Mouse (Mus musculus) splenic B cell, adult 2 months (primary cell): ENCODE measurements around the gene Prrt1.

Experiments used
- DNase-seq: peaks from one replicate; pipeline ENCODE4 v3.0.0-alpha.2; 2011; ENCODE audit warnings: low read depth, low spot score
- H3K27me3 ChIP-seq: 2 replicates; pipeline ENCODE4 v1.6.1; 2012; ENCODE audit warnings: mild to moderate bottlenecking, low read length, moderate library complexity, mixed read lengths; ENCODE audit not compliant: control insufficient read depth, poor library complexity, insufficient read depth, severe bottlenecking
- H3K36me3 ChIP-seq: 2 replicates; pipeline ENCODE4 v1.6.1; 2012; ENCODE audit warnings: mild to moderate bottlenecking, low read length, moderate library complexity, mixed read lengths; ENCODE audit not compliant: control insufficient read depth, poor library complexity, insufficient read depth, severe bottlenecking

Prrt1 gene

DNA sequence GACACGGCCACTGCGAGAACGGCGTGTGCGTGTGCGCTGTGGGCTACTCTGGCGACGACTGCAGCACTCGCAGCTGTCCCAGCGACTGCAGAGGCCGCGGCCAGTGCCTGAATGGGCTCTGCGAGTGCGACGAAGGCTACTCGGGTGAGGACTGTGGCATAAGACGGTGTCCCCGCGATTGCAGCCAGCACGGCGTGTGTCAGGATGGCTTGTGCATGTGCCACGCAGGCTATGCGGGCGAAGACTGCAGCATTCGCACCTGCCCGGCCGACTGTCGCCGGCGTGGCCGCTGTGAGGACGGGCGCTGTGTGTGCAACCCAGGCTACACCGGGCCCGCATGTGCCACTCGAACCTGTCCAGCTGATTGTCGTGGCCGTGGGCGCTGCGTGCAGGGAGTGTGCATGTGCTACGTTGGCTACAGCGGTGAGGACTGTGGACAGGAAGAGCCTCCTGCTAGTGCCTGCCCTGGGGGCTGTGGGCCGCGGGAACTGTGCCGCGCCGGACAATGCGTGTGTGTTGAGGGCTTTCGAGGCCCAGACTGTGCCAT lies 43.0 kb downstream of the Prrt1 start:
- DNase-seq = no peak
- H3K36me3 ChIP-seq = no peaks in the 10 kb centered on the region
- H3K27me3 ChIP-seq = no peaks in the 10 kb centered on the region; the same call in 1 of the 2 replicates

DNA sequence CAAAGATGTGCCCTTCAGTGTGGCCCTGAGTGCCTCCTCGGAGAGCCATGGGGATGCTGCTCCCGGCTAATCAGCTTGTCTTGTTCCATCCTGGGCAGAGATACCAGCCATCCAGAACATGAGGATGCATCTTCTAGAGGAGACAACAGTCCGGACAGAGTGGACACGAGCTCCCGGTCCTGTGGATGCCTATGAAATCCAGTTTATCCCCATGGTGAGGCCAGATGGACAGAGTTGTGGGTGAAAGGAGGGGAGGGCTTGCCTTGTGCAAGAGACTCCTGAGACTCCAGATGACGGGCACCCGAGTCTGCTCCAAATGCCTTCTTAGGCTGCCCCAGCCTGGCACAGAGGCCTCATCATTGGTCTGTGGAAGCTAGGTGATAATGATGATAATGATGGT lies 43.8 kb downstream of the Prrt1 start:
- Histone ChIP-seq H3K27me3 (no peaks in the 10 kb centered on the region; the same call in 1 of the 2 replicates), H3K36me3 (no peaks in the 10 kb centered on the region)
- no peak for DNase-seq

DNA sequence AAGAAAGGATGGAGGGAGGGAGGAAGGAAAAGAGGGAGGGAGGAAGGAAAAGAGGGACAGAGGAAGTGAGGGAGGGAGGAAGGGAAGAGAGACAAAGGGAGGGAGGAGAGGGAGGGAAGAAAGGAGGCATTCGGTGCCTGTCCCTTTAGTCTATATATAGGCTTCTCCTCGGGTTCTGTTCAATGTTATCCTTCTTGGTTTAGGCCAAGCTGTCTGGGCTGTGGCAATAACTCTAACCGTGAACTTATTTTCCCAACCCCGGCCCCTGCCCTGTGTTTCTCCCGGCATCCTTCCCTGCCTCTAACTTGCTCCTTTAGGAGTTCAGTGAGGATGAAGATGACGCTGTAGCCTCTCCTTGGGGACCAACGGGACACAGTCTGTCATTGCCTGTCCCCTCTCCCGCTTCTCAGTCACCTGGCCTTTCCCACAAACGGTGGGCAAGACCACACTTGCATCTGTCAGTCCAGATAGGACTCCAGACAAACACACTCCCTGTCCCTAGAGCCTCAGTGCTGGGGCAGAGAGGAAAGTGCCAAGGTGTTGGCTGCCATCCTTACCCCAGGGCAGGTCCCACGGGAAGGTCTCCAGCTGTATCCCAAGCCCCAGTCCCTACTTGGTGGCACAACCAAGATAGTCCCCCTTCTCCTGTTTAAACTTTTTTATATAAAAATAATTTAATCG lies 45.3 kb downstream of the Prrt1 start:
- H3K27me3 ChIP-seq = no peaks in the 10 kb centered on the region; the same call in 1 of the 2 replicates
- no peak for DNase-seq
- H3K36me3 ChIP-seq = no peaks in the 10 kb centered on the region

DNA sequence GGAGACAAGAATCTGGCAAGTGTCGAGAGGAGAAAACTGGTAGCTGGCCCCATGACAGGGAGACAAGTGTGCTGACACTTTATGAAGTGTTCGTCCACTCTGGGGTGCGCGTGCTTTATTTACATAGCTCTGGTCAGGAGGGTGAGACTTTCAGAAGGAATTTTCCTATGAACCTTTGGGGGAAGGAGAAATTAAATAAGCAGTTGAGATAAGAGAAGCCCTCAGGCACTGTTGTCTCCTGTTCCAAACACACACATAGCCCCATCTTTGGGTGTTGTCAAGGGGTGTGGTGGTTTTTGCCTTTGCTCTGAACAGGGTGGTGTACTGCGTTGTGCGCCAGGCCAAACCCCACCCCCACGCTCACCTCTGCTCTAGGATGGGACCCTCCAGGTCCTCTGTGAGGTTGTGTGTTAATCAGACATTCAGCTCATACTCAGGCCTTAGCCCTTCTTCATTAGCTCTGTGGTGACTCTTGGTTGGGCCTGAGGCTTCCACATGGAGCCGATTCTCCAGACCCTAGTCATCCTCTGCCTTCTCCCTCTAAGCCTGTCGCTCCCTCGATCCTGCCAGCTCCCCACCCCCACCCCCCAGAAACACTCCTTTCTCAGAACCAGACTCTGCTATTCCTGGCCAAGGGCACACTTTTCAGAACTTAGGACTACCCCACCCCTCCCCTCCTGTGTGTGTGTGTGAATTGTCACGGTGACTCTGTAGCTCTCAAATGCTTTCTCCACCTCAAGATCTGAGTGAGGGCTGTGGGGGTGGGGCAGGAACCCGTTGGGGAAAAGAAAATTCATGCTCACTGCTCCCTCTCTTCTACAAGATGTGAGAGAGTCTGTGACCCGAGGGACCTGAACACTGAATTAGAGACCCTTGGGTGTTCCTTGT lies 46.1 kb downstream of the Prrt1 start:
- H3K36me3 ChIP-seq = no peaks in the 10 kb centered on the region
- H3K27me3 ChIP-seq = no peaks in the 10 kb centered on the region; the same call in 1 of the 2 replicates

DNA sequence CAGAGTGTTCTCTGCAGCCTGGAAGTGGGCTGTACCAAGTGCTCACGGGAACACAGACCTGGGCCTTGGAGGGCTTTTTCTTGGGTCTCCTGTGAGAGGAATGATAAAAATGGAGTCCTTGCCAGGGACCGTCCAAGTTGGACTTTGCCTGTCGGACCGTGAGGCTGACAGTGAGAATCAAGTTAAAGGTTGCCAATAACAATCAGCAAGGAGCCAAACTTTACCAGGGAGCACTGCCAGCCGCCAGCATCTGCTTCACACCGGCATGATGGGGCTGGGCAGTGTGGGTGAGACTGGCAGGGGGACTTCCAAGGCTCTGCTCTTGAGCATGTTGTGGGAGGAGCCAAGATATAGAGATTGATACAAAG lies 46.7 kb downstream of the Prrt1 start:
- DNase-seq = no peak
- Histone ChIP-seq H3K36me3 (no peaks in the 10 kb centered on the region), H3K27me3 (no peaks in the 10 kb centered on the region)

More for the DNA sequence above, 46.1 kb downstream of the Prrt1 start:
- DNase-seq = no peak

DNA sequence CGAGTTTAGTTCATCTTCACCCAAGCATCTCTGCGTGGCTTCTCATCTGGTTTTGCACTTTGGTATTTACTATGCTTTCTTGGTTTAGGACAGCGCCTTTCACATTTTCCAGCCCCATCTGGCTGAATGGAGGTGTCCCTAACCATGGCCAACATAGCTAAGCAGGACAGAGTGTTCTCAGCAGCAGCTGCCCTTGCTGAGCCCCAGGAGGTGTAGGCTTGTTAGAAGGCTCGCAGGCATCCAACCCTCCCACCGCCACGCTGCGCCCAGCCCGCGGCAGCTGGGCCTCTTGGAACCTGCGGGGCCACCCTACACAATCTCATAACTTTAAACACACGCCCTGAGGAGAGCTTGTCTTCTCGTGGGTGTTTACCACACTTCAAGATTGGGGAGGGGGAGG lies 47.3 kb downstream of the Prrt1 start:
- Histone ChIP-seq H3K27me3 (no peaks in the 10 kb centered on the region), H3K36me3 (no peaks in the 10 kb centered on the region)
- no peak for DNase-seq

DNA sequence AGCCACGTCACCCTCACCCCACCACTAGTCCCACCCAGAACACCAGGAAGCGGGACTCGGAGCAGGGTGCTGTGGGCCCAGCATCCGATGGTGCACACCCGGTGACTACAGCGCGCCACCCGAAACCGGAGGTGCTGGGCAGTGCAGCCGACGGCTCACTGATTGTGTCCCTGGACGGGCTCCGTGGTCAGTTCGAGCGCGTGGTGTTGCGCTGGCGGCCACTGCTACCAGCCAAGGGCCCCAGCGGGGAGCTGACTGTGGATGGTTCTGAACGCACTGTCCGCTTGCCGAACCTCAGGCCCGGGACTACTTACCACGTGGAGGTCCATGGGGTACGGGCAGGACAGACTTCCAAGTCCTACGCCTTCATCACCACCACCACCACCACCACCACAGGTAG lies 50.9 kb downstream of the Prrt1 start:
- no peaks in the 10 kb centered on the region for H3K36me3 ChIP-seq
- DNase-seq = no peak
- H3K27me3 ChIP-seq = no peaks in the 10 kb centered on the region

DNA sequence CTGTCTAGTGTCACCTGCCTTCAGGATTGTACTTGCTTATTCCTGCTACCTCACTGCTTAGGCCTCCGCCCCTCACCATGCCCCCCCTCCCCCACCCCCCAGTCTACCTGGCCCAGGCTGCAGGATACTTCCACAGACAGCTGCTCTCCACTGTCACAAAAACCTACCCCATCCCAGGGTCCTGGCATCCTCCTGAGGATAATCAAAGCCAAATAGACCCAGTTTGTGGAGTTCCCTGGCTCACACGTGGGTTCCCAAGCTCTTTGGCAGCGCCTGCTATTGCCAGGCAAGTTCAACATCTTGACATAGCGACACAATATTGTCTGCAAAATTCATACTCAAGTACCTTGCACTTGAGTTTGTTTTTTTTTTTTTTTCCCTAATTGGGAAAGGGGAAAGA lies 51.3 kb downstream of the Prrt1 start:
- no peaks in the 10 kb centered on the region for H3K27me3 ChIP-seq
- DNase-seq = no peak
- H3K36me3 ChIP-seq = no peaks in the 10 kb centered on the region

DNA sequence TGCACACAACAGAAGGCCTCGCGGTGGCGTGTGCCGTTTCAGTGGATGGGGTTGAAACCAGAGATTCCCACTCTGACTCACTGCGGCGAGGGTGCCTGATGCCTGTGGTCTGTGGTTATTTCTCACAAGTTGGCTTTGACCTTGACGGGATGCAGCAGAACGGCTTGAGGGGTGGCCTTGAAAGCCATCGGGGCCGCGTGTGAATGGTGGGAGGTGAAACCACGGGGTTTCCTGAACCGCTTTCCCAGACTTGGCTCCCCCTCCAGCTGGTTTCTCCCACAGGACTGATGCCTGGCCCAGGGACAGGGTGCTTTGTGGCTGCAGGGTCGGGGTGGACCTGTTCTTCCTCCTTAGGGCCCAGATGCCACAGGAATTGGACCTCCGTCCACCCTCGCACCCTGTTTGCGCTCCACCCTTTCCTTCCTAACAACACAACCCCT lies 51.8 kb downstream of the Prrt1 start:
- Histone ChIP-seq H3K27me3 (no peaks in the 10 kb centered on the region), H3K36me3 (no peaks in the 10 kb centered on the region)
- no peak for DNase-seq

DNA sequence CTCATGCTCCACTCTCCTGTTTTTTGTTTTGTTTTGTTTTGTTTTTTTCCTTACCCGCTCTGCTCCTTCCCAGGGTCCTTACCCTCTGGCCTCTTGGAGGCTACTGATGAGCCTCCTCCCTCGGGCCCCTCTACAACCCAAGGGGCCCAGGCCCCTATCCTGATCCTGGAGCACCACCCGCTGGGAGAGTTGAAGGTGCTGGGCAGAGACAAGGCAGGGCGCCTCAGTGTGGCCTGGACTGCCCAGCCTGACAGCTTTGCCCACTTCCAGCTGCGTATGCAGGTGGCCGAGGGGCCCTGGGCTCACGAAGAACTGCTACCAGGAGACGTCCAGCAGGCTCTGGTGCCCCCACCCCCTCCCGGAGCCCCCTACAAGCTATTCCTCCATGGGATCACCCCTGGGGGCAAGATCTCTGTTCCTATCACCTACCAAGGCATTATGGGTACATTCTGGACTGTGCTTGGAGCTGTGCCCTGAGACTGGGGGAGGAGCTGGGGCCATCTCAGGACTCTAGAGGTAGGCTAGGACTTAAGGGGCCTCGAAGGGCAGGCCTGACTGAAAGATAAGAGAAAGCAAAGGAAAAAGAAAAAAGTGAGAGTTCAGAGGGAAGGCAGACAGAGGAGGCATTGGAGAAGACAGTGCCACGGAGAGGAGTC lies 52.7 kb downstream of the Prrt1 start:
- H3K27me3 ChIP-seq = no peaks in the 10 kb centered on the region

More for the DNA sequence above, 52.7 kb downstream of the Prrt1 start:
- DNase-seq = no peak
- no peaks in the 10 kb centered on the region for H3K36me3 ChIP-seq
